Mouse (Mus musculus) spleen, postnatal 14 days (tissue): ENCODE measurements around the gene Ift43.

ENCODE experiments used
- DNase-seq, 2 experiments: peaks; one replicate each; pipeline ENCODE4 v3.0.0; 2021 to 2022; ENCODE audit warnings: low spot score in 2 of 2

The Ift43 gene

DNA sequence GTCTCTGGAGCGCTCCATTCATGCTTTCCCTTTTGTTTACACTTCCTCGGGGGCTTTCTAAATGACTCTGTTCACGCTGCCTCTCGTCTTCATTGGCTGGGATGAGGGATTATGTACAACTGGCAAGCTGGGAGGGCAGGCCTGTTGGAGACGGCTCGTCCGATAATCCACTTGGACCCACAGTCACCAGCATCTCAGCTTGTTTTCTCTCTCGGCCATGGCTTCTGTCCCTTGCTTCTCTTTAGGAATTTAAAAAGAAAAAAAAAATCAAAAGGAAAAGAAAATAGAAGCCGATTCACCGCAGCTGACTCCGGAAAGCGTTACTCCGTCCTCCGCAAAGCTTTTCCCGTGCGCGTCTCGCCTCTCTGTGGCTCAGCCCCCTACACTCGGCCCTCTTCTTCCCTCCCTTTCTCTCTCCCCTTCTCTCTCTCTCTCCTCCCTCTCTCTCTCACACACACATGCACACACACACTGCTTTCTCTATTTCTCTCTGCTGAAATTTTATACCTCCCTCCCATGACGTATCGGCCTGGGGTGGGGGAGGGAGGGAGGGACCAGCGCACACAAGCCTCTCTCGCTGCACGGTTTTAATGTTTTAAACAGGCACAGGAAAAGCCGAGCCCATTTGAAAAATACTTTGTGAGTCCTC, 3.7 kb upstream of the Ift43 start, which contains the start of gene Tgfb3:
Gene Tgfb3 (minus strand): TSS at position 489 of the 649 bp plus-strand sequence.
- DNase-seq, result no peak

- peak; percentile 64 to 75 for DNase-seq
Observed at GRCm38 (mm10) chr12:86079202-86079667, 3.1 kb upstream of the Ift43 start.

DNA sequence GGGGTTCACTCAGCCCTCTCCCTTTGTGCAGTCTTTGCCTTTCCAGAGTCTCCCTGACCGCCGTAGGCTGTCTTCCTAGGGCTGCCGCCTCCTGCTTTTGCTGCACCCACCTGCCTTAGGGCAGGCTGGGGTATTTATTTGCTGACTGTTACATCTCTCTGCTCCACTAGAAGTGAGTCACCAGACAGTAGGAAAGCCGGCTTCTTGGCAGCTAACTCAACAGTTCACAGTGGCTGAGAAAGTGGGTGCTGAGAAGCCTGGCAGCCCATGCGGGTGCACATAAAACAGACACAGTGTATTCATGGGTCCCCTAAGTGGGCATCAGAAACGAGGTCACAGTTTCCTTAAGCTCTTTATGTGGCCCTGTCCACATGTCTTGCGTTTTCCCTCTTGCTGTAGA, 3.5 kb downstream of the Ift43 start:
- no peak for DNase-seq

GRCm38 (mm10) chr12:86086550-86086949, 4.2 kb downstream of the Ift43 start:
- DNase-seq, result no peak

- no peak for DNase-seq
Observed at GRCm38 (mm10) chr12:86088042-86088441, 5.7 kb downstream of the Ift43 start.

DNA sequence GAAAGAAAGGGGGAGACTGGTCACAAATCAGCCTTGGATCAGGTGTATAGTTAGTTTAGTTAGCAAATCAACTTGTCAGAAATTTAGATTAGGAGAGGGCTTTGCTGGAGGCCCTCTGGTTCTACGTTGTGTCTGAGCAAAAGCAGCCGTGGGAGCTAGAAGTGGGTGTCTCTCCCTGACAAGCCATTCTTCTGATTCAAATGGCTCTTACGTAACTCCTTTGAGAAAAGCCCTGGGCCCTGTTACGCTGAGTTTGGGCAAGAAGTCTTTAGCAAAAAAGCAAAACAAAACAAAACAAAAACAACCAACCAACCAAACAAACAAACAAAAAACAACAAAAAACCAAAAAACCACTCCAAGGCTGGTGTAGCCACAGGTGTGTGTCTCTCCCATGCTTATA, 8.4 kb downstream of the Ift43 start:
- DNase-seq, result no peak

GRCm38 (mm10) chr12:86091601-86092132, 9.3 kb downstream of the Ift43 start:
- DNase-seq, result no peak

- DNase-seq, result no peak
Observed at GRCm38 (mm10) chr12:86094075-86094474, 11.7 kb downstream of the Ift43 start.

DNA sequence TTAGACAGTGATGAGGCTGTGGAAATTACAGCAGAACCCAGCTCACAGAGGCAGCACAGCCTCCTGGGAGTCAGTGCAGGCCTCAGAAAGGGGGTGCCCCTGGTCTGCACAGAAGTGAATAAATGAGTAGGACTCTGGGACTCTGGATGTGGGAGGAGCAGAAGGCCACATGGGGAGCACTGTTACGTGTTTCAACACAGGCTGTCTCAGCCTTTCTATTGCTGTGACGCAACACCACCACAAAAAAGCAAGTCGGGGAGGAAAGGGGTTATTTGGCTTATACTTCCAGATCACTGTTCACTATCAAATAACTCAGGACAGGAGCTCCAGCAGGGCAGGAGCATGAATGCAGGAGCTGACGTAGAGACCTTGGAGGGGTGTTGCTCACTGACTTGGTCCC, 13.5 kb downstream of the Ift43 start:
- no peak for DNase-seq

DNA sequence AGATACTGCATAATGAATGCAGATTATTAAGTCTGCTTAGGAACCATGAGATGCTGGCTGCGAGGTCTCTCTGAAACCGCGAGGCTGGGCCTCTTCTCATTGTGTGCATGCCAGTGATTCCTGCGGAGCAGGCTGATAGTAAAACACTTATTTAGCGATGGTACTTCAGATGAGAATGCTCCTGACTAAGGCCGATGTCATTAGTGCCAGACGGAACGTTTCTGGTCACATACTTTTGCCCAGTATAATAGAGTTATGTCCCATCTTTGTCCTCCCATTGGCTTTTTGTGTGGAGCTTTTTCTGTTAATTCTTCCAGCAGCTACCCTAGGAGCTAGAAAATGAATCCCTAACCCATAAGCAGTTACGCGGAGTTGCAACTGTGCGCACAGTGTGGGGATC, 15.4 kb downstream of the Ift43 start:
- DNase-seq, result no peak

DNA sequence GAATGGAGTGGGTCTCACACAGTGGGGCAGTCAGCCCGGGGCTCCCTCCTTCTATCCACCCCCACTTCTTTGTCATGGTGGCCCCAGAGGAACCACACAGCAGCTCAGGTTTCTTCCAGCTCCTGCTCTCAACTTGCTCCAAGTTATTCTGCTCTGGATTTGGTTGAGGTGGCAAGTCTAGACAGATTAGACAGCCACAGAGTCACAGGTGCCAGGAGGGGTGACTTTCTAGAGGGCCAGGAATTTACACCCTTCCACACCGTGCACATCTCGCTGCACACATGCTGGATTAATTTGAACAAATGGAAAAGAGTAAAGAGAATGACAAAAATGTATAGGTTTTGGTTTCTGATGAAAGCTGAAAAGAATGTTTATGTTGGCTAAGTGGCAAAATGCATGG, 18.4 kb downstream of the Ift43 start:
- DNase-seq, result no peak

- no peak for DNase-seq
Observed at GRCm38 (mm10) chr12:86102686-86103085, 20.3 kb downstream of the Ift43 start.

DNA sequence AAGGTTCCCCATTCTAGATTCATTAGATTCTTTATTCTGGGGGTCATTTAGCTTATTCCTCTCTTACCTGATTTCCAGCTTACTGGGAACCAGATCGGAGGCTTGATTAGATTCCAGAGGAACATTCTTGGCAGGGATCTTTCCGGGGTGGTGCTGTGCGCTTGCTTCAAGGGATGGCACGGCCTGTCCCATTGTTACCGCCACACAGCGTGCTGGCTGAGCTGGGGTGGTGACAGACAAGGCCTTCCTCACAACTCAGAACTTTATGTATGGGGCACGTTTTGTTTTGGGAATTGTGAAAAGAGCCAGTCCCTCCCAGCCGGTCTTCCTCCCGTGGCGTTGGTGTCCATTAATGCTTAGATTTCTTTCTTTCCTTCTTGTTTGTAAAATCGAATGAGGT, 21.1 kb downstream of the Ift43 start:
- DNase-seq, result no peak

- no peak for DNase-seq
Observed at GRCm38 (mm10) chr12:86103852-86104251, 21.5 kb downstream of the Ift43 start.

DNA sequence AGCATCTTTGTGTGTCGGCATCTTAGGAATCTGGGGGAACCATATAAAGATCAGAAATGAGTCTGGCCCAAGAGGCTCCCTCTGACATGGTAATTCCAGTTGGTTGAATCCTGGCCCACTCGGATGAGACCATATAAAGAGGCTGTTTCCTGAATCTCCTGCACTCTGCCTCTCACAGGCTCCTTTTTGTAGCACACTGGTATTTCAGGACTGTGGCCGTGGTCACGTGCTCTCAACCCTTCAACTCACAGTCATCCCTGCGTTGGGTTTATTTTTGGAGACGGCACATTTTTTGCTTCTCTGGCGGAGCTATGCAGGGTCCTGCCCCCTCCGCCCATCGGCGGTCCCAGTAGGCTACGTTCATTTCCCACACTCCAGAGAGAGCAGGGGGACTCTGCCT, 22.0 kb downstream of the Ift43 start:
- DNase-seq, result no peak

- no peak for DNase-seq
Observed at GRCm38 (mm10) chr12:86105546-86105945, 23.2 kb downstream of the Ift43 start.

GRCm38 (mm10) chr12:86106086-86106485, 23.7 kb downstream of the Ift43 start:
- no peak for DNase-seq

- DNase-seq, result no peak
Observed at GRCm38 (mm10) chr12:86107645-86108044, 25.3 kb downstream of the Ift43 start.

- no peak for DNase-seq
Observed at GRCm38 (mm10) chr12:86109531-86109930, 27.2 kb downstream of the Ift43 start.

DNA sequence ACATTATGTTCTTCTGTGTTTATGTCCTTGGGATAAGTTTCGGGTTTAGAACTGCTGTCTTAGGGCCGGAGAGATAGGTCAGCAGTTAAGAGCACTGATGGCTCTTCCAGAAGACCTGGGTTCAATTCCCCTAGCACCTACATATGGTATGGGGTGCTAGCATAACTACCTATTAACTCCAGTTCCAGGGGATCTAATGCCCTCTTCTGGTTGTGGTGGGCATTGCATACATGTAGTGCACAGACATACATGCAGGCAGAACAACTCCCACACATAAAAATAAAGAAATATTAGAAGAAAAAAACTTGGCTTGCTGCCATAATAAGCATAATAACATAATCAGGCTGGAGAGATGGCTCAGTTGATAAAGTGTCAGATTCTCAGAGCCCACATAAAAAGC, 28.3 kb downstream of the Ift43 start:
- DNase-seq, result peak in 1 of 2 experiments; percentile 25

GRCm38 (mm10) chr12:86116295-86116835, 34.0 kb downstream of the Ift43 start:
- DNase-seq, result no peak

- no peak for DNase-seq
Observed at GRCm38 (mm10) chr12:86124016-86124415, 41.7 kb downstream of the Ift43 start.

GRCm38 (mm10) chr12:86128122-86128521, 45.8 kb downstream of the Ift43 start:
- DNase-seq, result no peak
